In the genomic region with DNA sequence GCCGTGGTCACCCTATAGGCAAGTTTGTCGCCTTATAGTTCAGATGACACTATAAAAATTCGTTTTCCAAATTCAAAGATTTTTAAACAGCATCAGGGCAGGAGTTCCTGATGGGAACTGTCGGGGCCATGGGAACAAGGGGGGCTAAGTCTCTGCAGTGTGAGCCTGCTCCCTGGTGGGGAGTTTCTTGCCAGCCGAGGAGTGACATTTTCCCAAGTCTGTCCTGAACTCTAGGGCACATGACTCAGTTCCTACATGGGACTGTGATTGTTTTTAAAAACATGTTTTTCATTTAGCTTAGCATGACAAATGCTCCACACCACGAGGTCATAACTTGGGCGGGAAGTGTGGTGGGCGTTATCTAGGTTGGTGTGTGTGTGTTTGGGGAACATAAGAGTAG, we compare ENCODE assay signal across 20 mouse cellular contexts. TPM values are rescaled to one million over a fixed set of nuclear protein-coding genes. Genes with fewer than 3 reads are reported as not detected.
DNase-seq lines count a peak whose midpoint lies in the region; ATAC-seq and TF ChIP-seq lines count a peak whose summit lies in the region.
"Had no signal": no experiment of that assay in that cellular context is flagged by ENCODE, and none has a peak within 500 bp of the region (broad histone marks: within the 10 kb centered on the region; RNA-seq: fewer than 3 reads in every experiment).

No protein-coding gene starts in this region.

- intact Hi-C loops in heart, postnatal 10 days (cut with DNase I), result loop anchor here (2.0 kb wide), 1 partner anchor 39 kb away; no protein-coding TSS in a partner anchor
- intact Hi-C loops in left cerebral cortex, adult 2 months (cut with DNase I), result no loop called here

- peak; percentile 61 for DNase-seq in adrenal gland, adult 2 months
- no peak for DNase-seq in adrenal gland, postnatal 4 days (ENCODE audit: low spot score in 2 of 2)
- no peak for DNase-seq in heart, postnatal 0 days (ENCODE audit: low spot score)
- no peak for DNase-seq in heart, postnatal 10 days
- DNase-seq in left cerebral cortex, adult 2 months (ENCODE audit: extremely low spot score in 1 of 2, low spot score in 2 of 2), result no peak
- DNase-seq in left cerebral cortex, adult 9 months (ENCODE audit: low spot score in 2 of 2), result no peak
- peak; percentile 46 for DNase-seq in ovary, adult 18-20 months (ENCODE audit: low spot score)
- DNase-seq in ovary, postnatal 10 days (ENCODE audit: low spot score), result no peak
- DNase-seq: cerebellum, adult 9-10 months; liver; right cerebral cortex, postnatal 4 days; thymus, postnatal 36 days had no signal

- 0 out of 2 replicates have a peak overlapping the region, but pooled peaks have one; percentile 1 for H3K27ac ChIP-seq in heart, postnatal 0 days (ENCODE audit: low read depth)
- H3K27ac ChIP-seq in left cerebral cortex, adult 2 months, result no peak overlapping the region
- H3K27ac ChIP-seq: heart, embryonic 13.5 days; macrophage had no signal

- no peaks in the 10 kb centered on the region for H3K9me3 ChIP-seq in heart, postnatal 0 days (replicated peaks; ENCODE audit: control insufficient read depth, low read length)
- H3K9me3 ChIP-seq: embryonic facial prominence, embryonic 13.5 days; heart, embryonic 13.5 days had no signal

- H3K9ac ChIP-seq in heart, postnatal 0 days (replicated peaks; ENCODE audit: low read depth, low read length), result no peak overlapping the region
- H3K9ac ChIP-seq: embryonic facial prominence, embryonic 13.5 days; heart, embryonic 13.5 days had no signal

- ATAC-seq in heart, postnatal 0 days (ENCODE audit: insufficient read depth, low read depth), result no peak

- H3K27me3 ChIP-seq in heart, postnatal 0 days (ENCODE audit: control insufficient read depth, insufficient read depth, low read length), result no peaks in the 10 kb centered on the region
- H3K27me3 ChIP-seq: embryonic facial prominence, embryonic 13.5 days; heart, embryonic 13.5 days had no signal

- H3K4me2 ChIP-seq in heart, postnatal 0 days (ENCODE audit: low read depth, low read length), result no peak overlapping the region
- H3K4me2 ChIP-seq: embryonic facial prominence, embryonic 13.5 days; heart, embryonic 13.5 days; midbrain, embryonic 11.5 days had no signal

- peak; percentile 45 for TF ChIP-seq CTCF in heart, postnatal 0 days (IDR thresholded peaks at IDR 0.05; ENCODE audit: low read depth)
- TF ChIP-seq CTCF in left cerebral cortex, adult 2 months (IDR thresholded peaks at IDR 0.05), result peak; percentile 19

- peaks cover 44% of the 10 kb centered on the region for H3K36me3 ChIP-seq in heart, postnatal 0 days (replicated peaks; ENCODE audit: control insufficient read depth, insufficient read depth, low read length)

- TF ChIP-seq EP300 in heart, postnatal 0 days (IDR thresholded peaks at IDR 0.05; ENCODE audit: low read depth), result no peak

- no peak overlapping the region for H3K4me3 ChIP-seq in heart, postnatal 0 days (ENCODE audit: low read depth, low read length)
- no peak overlapping the region for H3K4me3 ChIP-seq in left cerebral cortex, adult 2 months
- H3K4me3 ChIP-seq: embryonic facial prominence, embryonic 13.5 days; heart, embryonic 13.5 days had no signal

- 71% methylated on average over 8 of the region's 8 CpGs for WGBS in heart, postnatal 0 days

- H3K4me1 ChIP-seq in heart, postnatal 0 days (ENCODE audit: control insufficient read depth, insufficient read depth), result peaks cover 40% of the 10 kb centered on the region

RNA-seq across cellular contexts. Expression of gene Cyp17a1, which starts 25.1 kb away (rescaled TPM):
- 1 to 10 TPM; 1.7 to 3.0 TPM for total RNA-seq in adrenal gland, adult 2 months (2021)
- 0.18 and 0.19 TPM in 2 replicates for polyA plus RNA-seq in adrenal gland, adult 2 months (2012; rRNA removed)
- 1 to 10 TPM; 1.1 to 1.4 TPM for total RNA-seq in adrenal gland, postnatal 4 days (2021)
- total RNA-seq in heart, postnatal 0 days (2014; rRNA removed; ENCODE audit: low replicate concordance), result 0.08 and 3.9 TPM in 2 replicates
- 0.68 and 0.88 TPM in 2 replicates for polyA plus RNA-seq in heart, postnatal 0 days (2015; fragmentation: Nextera tagmentation; extraction: Ambion mirVana)
- total RNA-seq in heart, postnatal 10 days (2021), result not detected
- not detected for total RNA-seq in left cerebral cortex, adult 2 months (2021)
- total RNA-seq: gastrocnemius, postnatal 25 days; layer of hippocampus, postnatal 25 days; left cerebral cortex, postnatal 36 days had no signal
- polyA plus RNA-seq: embryonic facial prominence, embryonic 13.5 days; intestine, embryonic 14.5 days; macrophage; midbrain, embryonic 11.5 days had no signal

RNA-seq across cellular contexts. Expression of gene Borcs7, which starts 41.9 kb away (rescaled TPM):
- 10 to 100 TPM; 13.5 to 14.5 TPM for total RNA-seq in adrenal gland, adult 2 months (2021)
- polyA plus RNA-seq in adrenal gland, adult 2 months (2012; rRNA removed), result 2.3 and 2.9 TPM in 2 replicates
- total RNA-seq in adrenal gland, postnatal 4 days (2021), result 10 to 100 TPM; 16.2 to 20.9 TPM
- 2.4 and 9.0 TPM in 2 replicates for total RNA-seq in heart, postnatal 0 days (2014; rRNA removed; ENCODE audit: low replicate concordance)
- polyA plus RNA-seq in heart, postnatal 0 days (2015; fragmentation: Nextera tagmentation; extraction: Ambion mirVana), result 18.7 and 22.2 TPM in 2 replicates
- 10 to 100 TPM; 11.7 to 13.6 TPM for total RNA-seq in heart, postnatal 10 days (2021)
- total RNA-seq in left cerebral cortex, adult 2 months (2021), result 10 to 100 TPM; 22.0 to 22.3 TPM

RNA-seq across cellular contexts. Expression of gene Wbp1l, which starts 49.0 kb away (rescaled TPM):
- 100 to 1,000 TPM; 136 to 156 TPM for total RNA-seq in adrenal gland, adult 2 months (2021)
- 128 and 159 TPM in 2 replicates for polyA plus RNA-seq in adrenal gland, adult 2 months (2012; rRNA removed)
- total RNA-seq in adrenal gland, postnatal 4 days (2021), result 100 to 1,000 TPM; 180 to 182 TPM
- 72.8 and 89.7 TPM in 2 replicates for total RNA-seq in heart, postnatal 0 days (2014; rRNA removed; ENCODE audit: low replicate concordance)
- 34.4 and 36.4 TPM in 2 replicates for polyA plus RNA-seq in heart, postnatal 0 days (2015; fragmentation: Nextera tagmentation; extraction: Ambion mirVana)
- total RNA-seq in heart, postnatal 10 days (2021), result 10 to 100 TPM; 65.0 to 75.0 TPM
- total RNA-seq in left cerebral cortex, adult 2 months (2021), result 10 to 100 TPM; 36.8 to 42.6 TPM

RNA-seq across cellular contexts. Expression of gene As3mt, which starts 59.4 kb away (rescaled TPM):
- 10 to 100 TPM; 89.0 to 94.8 TPM for total RNA-seq in adrenal gland, adult 2 months (2021)
- polyA plus RNA-seq in adrenal gland, adult 2 months (2012; rRNA removed), result 11.3 and 14.3 TPM in 2 replicates
- 10 to 100 TPM; 64.6 to 73.2 TPM for total RNA-seq in adrenal gland, postnatal 4 days (2021)
- 24.1 and 33.7 TPM in 2 replicates for total RNA-seq in heart, postnatal 0 days (2014; rRNA removed; ENCODE audit: low replicate concordance)
- polyA plus RNA-seq in heart, postnatal 0 days (2015; fragmentation: Nextera tagmentation; extraction: Ambion mirVana), result 54.4 and 61.7 TPM in 2 replicates
- total RNA-seq in heart, postnatal 10 days (2021), result 10 to 100 TPM; 61.4 to 69.0 TPM
- total RNA-seq in left cerebral cortex, adult 2 months (2021), result 10 to 100 TPM; 26.5 to 27.4 TPM

Comparison
In these comparisons a context has a peak if more than half of its experiments do, and no peak if none do; other contexts are left out.
1. DNase-seq: peak in adrenal gland, adult 2 months (single experiment) and ovary, adult 18-20 months (single experiment); none in adrenal gland, postnatal 4 days (0 of 2), heart, postnatal 0 days (single experiment), heart, postnatal 10 days (0 of 2), left cerebral cortex, adult 2 months (0 of 2), left cerebral cortex, adult 9 months (0 of 2) and ovary, postnatal 10 days (single experiment).